Comparison of ENCODE assay signal across 9 mouse cellular contexts in genomic region chr1:171564247-171564646, GRCm38 (mm10). TPM values are rescaled to one million over a fixed set of nuclear protein-coding genes. Genes with fewer than 3 reads are reported as not detected.
DNase-seq lines count a peak whose midpoint lies in the region; ATAC-seq and TF ChIP-seq lines count a peak whose summit lies in the region.
"Had no signal": no experiment of that assay in that cellular context is flagged by ENCODE, and none has a peak within 500 bp of the region (broad histone marks: within the 10 kb centered on the region; RNA-seq: fewer than 3 reads in every experiment).

No protein-coding gene starts in this region.

- H3K4me1 ChIP-seq in midbrain, embryonic 12.5 days: no peaks in the 10 kb centered on the region
- H3K4me1 ChIP-seq in midbrain, embryonic 13.5 days (replicated peaks): no peaks in the 10 kb centered on the region
- peaks cover 2% of the 10 kb centered on the region for H3K4me1 ChIP-seq in bone marrow, adult 2 months (ENCODE audit: control insufficient read depth, insufficient read depth, low read length)
- peaks cover 5% of the 10 kb centered on the region; the same call in 1 of the 2 replicates for H3K4me1 ChIP-seq in liver, postnatal 0 days (ENCODE audit: insufficient read depth)

- no peak for TF ChIP-seq POLR2A in bone marrow, adult 2 months (IDR thresholded peaks at IDR 0.05; ENCODE audit: borderline replicate concordance, control insufficient read depth, low read depth, low read length)

- H3K4me3 ChIP-seq in midbrain, embryonic 12.5 days: no peak overlapping the region
- no peak overlapping the region for H3K4me3 ChIP-seq in midbrain, embryonic 13.5 days (replicated peaks)
- no peak overlapping the region for H3K4me3 ChIP-seq in bone marrow, adult 2 months (replicated peaks; ENCODE audit: control insufficient read depth, low read depth, low read length)
- H3K4me3 ChIP-seq in liver, postnatal 0 days (ENCODE audit: low read depth, low read length): no peak overlapping the region

- no peaks in the 10 kb centered on the region for H3K9me3 ChIP-seq in midbrain, embryonic 12.5 days
- no peaks in the 10 kb centered on the region for H3K9me3 ChIP-seq in midbrain, embryonic 13.5 days
- H3K9me3 ChIP-seq in liver, postnatal 0 days (ENCODE audit: low read length): no peaks in the 10 kb centered on the region

- H3K27me3 ChIP-seq in midbrain, embryonic 12.5 days: no peaks in the 10 kb centered on the region
- H3K27me3 ChIP-seq in midbrain, embryonic 13.5 days: no peaks in the 10 kb centered on the region
- H3K27me3 ChIP-seq in liver, postnatal 0 days (ENCODE audit: insufficient read depth, low read length): no peaks in the 10 kb centered on the region

- peak; percentile 25; the same call in 1 of the 2 replicates for ATAC-seq in midbrain, embryonic 12.5 days (ENCODE audit: low FRiP score, low read depth)
- ATAC-seq in midbrain, embryonic 13.5 days: no peak; the same call in 1 of the 2 replicates
- ATAC-seq in liver, postnatal 0 days: peak; percentile 36; the same call in 1 of the 2 replicates

- no peak overlapping the region for H3K9ac ChIP-seq in midbrain, embryonic 12.5 days (replicated peaks)
- no peak overlapping the region for H3K9ac ChIP-seq in midbrain, embryonic 13.5 days (replicated peaks)
- H3K9ac ChIP-seq in liver, postnatal 0 days (replicated peaks): no peak overlapping the region

- H3K36me3 ChIP-seq in midbrain, embryonic 12.5 days: no peaks in the 10 kb centered on the region
- H3K36me3 ChIP-seq in midbrain, embryonic 13.5 days: no peaks in the 10 kb centered on the region
- H3K36me3 ChIP-seq in liver, postnatal 0 days (replicated peaks; ENCODE audit: insufficient read depth, low read length): no peaks in the 10 kb centered on the region

- no peak overlapping the region for H3K4me2 ChIP-seq in midbrain, embryonic 12.5 days (replicated peaks)
- H3K4me2 ChIP-seq in midbrain, embryonic 13.5 days (replicated peaks): no peak overlapping the region
- no peak overlapping the region for H3K4me2 ChIP-seq in liver, postnatal 0 days (ENCODE audit: low read depth, low read length)

- TF ChIP-seq CTCF in bone marrow, adult 2 months (IDR thresholded peaks at IDR 0.05; ENCODE audit: control insufficient read depth, insufficient read depth, low read length): peak; percentile 68
- TF ChIP-seq CTCF in liver, postnatal 0 days (IDR thresholded peaks at IDR 0.05; ENCODE audit: low read depth): peak; percentile 79

- peak; percentile 64 for DNase-seq in hindlimb bud, embryonic 11.5 days (ENCODE audit: extremely low spot score, low read depth, low spot score)
- DNase-seq in liver, postnatal 0 days: peak; percentile 45
- DNase-seq in thymus, postnatal 0 days (ENCODE audit: low spot score): peak; percentile 74
- DNase-seq in urinary bladder, adult 2 months (ENCODE audit: low spot score): no peak
- no peak for DNase-seq in layer of hippocampus, postnatal 14 days (ENCODE audit: low spot score in 2 of 2)

- TF ChIP-seq EP300 in liver, postnatal 0 days (IDR thresholded peaks at IDR 0.05; ENCODE audit: low read depth): no peak

- 62% methylated on average over 3 of the region's 3 CpGs for WGBS in midbrain, embryonic 12.5 days
- 60% methylated on average over 3 of the region's 3 CpGs for WGBS in midbrain, embryonic 13.5 days
- WGBS in bone marrow, adult 2 months: 68% methylated on average over 3 of the region's 3 CpGs
- WGBS in liver, postnatal 0 days (ENCODE audit: insufficient replicate concordance): 65% methylated on average over 3 of the region's 3 CpGs

- no peak overlapping the region for H3K27ac ChIP-seq in midbrain, embryonic 12.5 days (replicated peaks)
- H3K27ac ChIP-seq in midbrain, embryonic 13.5 days: no peak overlapping the region
- no peak overlapping the region for H3K27ac ChIP-seq in bone marrow, adult 2 months (ENCODE audit: control insufficient read depth, insufficient read depth, low read depth, low read length, poor library complexity)
- H3K27ac ChIP-seq in liver, postnatal 0 days (ENCODE audit: low read depth): no peak overlapping the region

RNA-seq across cellular contexts. Expression of gene Cd244a, which starts 5.3 kb away (rescaled TPM):
- not detected in 2 replicates for polyA plus RNA-seq in midbrain, embryonic 12.5 days (2016; fragmentation: Nextera tagmentation; extraction: Ambion mirVana)
- not detected in 2 replicates for polyA plus RNA-seq in midbrain, embryonic 13.5 days (2015; fragmentation: Nextera tagmentation; extraction: Ambion mirVana)
- 1.9 and 4.0 TPM in 2 replicates for polyA plus RNA-seq in bone marrow, adult 2 months (2011; ENCODE audit: insufficient read depth, insufficient read length, low replicate concordance, missing spikeins)
- polyA plus RNA-seq in liver, postnatal 0 days (2015; fragmentation: Nextera tagmentation; extraction: Ambion mirVana): 0.85 and 1.1 TPM in 2 replicates
- polyA plus RNA-seq in thymus, postnatal 0 days (2015; fragmentation: Nextera tagmentation; extraction: Ambion mirVana): 3.2 and 4.2 TPM in 2 replicates
- polyA plus RNA-seq in urinary bladder, adult 2 months (2012; rRNA removed): 0.73 and 0.75 TPM in 2 replicates
- total RNA-seq in layer of hippocampus, postnatal 14 days (2021): not detected

RNA-seq across cellular contexts. Expression of gene Itln1, which starts 29.2 kb away (rescaled TPM):
- not detected in 2 replicates for polyA plus RNA-seq in midbrain, embryonic 12.5 days (2016; fragmentation: Nextera tagmentation; extraction: Ambion mirVana)
- not detected in 2 replicates for polyA plus RNA-seq in midbrain, embryonic 13.5 days (2015; fragmentation: Nextera tagmentation; extraction: Ambion mirVana)
- polyA plus RNA-seq in bone marrow, adult 2 months (2011; ENCODE audit: insufficient read depth, insufficient read length, low replicate concordance, missing spikeins): not detected in 2 replicates
- polyA plus RNA-seq in liver, postnatal 0 days (2015; fragmentation: Nextera tagmentation; extraction: Ambion mirVana): not detected in 2 replicates
- polyA plus RNA-seq in thymus, postnatal 0 days (2015; fragmentation: Nextera tagmentation; extraction: Ambion mirVana): 2.2 and 2.8 TPM in 2 replicates
- 0.06 TPM in 1 of 2 replicates, not detected in the other for polyA plus RNA-seq in urinary bladder, adult 2 months (2012; rRNA removed)
- not detected for total RNA-seq in layer of hippocampus, postnatal 14 days (2021)
- polyA plus RNA-seq: frontal cortex, adult 2 months had no signal

RNA-seq across cellular contexts. Expression of gene Ly9, which starts 43.0 kb away (rescaled TPM):
- polyA plus RNA-seq in midbrain, embryonic 12.5 days (2016; fragmentation: Nextera tagmentation; extraction: Ambion mirVana): 0.10 TPM in 1 of 2 replicates, not detected in the other
- not detected in 2 replicates for polyA plus RNA-seq in midbrain, embryonic 13.5 days (2015; fragmentation: Nextera tagmentation; extraction: Ambion mirVana)
- polyA plus RNA-seq in bone marrow, adult 2 months (2011; ENCODE audit: insufficient read depth, insufficient read length, low replicate concordance, missing spikeins): 12.8 and 23.7 TPM in 2 replicates
- polyA plus RNA-seq in liver, postnatal 0 days (2015; fragmentation: Nextera tagmentation; extraction: Ambion mirVana): 1.4 and 2.2 TPM in 2 replicates
- 22.4 and 22.7 TPM in 2 replicates for polyA plus RNA-seq in thymus, postnatal 0 days (2015; fragmentation: Nextera tagmentation; extraction: Ambion mirVana)
- polyA plus RNA-seq in urinary bladder, adult 2 months (2012; rRNA removed): 1.6 and 2.0 TPM in 2 replicates
- total RNA-seq in layer of hippocampus, postnatal 14 days (2021): not detected

Comparison
In these comparisons a context has a peak if more than half of its experiments do, and no peak if none do; other contexts are left out.
1. DNase-seq: peak in hindlimb bud, embryonic 11.5 days (single experiment), liver, postnatal 0 days (single experiment) and thymus, postnatal 0 days (single experiment); none in urinary bladder, adult 2 months (single experiment) and layer of hippocampus, postnatal 14 days (0 of 2).